Mouse (Mus musculus) CH12.LX (cell line): ENCODE results near the gene Mdfic.

ENCODE experiments used
- CTCF ChIP-seq, 2 experiments: IDR thresholded peaks in 1 of 2; conservative IDR thresholded peaks in 1 of 2; 2 replicates each; pipeline ENCODE4 v1.5.1; 2011 to 2012; ENCODE audit warnings: low read depth in 2 of 2, low read length in 2 of 2, improper control_type of control experiment in 1 of 2, inconsistent platforms in 1 of 2, mild to moderate bottlenecking in 1 of 2, moderate library complexity in 1 of 2
- MAX ChIP-seq: IDR thresholded peaks from 2 replicates; pipeline ENCODE4 v1.6.1; 2011; ENCODE audit warnings: low read length, improper control_type of control experiment

DNA sequence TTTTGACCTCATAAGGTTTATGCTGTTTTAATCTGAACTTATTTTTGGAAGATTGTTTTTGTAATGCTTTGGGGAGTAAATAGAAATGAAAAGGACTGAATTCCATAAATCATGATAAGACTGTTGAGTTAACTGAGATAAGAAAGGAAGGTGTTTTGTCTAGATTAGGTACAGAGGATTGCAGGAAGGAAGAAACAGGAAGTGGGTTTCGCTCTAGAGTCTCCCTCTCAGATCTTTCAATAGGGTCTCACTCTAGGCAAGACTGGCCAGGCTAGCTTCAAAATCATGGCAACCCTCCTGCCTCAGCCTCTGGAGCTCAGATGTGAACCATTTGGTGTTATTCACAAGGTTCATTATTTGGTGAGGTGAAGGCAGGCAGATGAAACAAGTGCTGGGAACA, 27.8 kb downstream of the Mdfic start:
- TF ChIP-seq CTCF (conservative IDR thresholded peaks at IDR 0.05 in 1 of 2, IDR thresholded peaks at IDR 0.05 in 1 of 2; ENCODE audit: low read depth in 2 of 2, low read length in 2 of 2) (no peak), MAX (no peak)
